Mouse (Mus musculus): Measurements from ENCODE around the gene Washc2. TPM values are rescaled to one million over a fixed set of nuclear protein-coding genes. Genes with fewer than 3 reads are reported as not detected.
A peak's percentile ranks its signal among the peaks of the same experiment; 100 is the strongest.
"Not testable (repeated sequence)": the region's sequence is repeated elsewhere in the genome, so short reads cannot be mapped to it uniquely, and the experiment has no call there.

Gene Washc2
- polyA plus RNA-seq, 1 experiment, result 50.0 TPM

DNA sequence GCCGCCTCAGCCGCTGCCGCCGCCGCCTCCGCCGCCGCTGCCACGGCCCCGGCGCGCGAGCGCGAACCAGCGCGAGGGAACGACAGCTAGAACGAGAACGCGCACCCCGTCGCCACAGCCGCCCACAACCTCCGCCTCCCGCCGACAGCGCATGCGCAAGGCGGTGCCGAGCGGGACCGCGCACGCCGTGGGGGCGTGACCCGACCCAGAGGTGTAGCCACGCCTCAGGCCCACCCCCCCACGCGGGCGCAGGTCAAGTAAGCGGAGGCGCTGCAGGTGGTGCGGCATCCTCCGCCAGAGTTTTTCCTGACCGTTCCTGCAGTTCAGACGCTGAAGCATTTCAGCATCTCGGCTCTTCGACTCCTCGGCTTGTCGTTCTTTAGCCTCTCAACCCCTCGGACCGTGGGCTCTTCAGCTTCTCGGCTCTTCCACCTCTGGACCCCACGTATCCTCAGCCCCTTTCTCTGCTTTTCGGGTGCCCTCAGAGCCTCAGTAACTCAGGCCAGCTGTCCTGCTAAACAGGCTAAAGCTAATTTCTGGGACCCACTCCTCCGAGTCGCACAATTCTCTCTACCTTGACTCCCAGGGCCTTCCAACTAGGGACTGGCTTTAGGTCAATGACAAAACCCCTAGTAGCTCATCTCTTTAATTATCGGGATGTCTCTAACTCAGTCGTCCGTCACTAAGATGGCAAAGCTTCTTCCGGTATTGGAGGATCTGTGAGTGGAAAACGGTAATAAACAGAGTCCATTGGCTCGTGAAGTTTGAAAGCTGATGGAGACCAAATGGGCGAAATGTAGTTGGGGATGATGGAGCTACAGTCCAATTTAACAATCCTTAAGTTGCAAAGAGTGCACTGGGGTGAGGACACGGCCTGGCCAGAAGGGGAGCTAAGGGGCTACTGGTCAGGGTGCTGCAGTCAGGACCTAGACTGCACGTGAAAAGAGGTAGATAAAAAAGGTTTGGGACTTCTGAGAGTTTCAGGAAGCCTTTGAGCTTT, 14.1 kb upstream of the Washc2 start, which contains the start of gene Tmcc1:
TSS of gene Tmcc1 (minus strand) at position 93 of the 1,000 bp plus-strand sequence.
- TF ChIP-seq CTCF (IDR thresholded peaks at IDR 0.05; ENCODE audit: borderline replicate concordance, insufficient read depth, low read length), result peak; percentile 3; the same call in 1 of the 2 replicates
- TF ChIP-seq POLR2A (IDR thresholded peaks at IDR 0.05; ENCODE audit: low read depth, low read length), result peak; percentile 71
- Histone ChIP-seq H3K4me3 (ENCODE audit: insufficient read depth, low read length) (peak within 1 kb of the TSS; percentile 82), H3K4me1 (ENCODE audit: control insufficient read depth, insufficient read depth, low read length) (no peaks in the 10 kb centered on the region; the same call in none of the 2 replicates), H3K27ac (ENCODE audit: insufficient read depth, low read length) (no peak within 1 kb of the TSS)

GRCm38 (mm10) chr6:116195811-116196210, 12.0 kb upstream of the Washc2 start:
- no peaks in the 10 kb centered on the region; the same call in 1 of the 2 replicates for H3K4me1 ChIP-seq (ENCODE audit: control insufficient read depth, insufficient read depth, low read length)
- no peak overlapping the region for H3K27ac ChIP-seq (ENCODE audit: insufficient read depth, low read length)
- no peak overlapping the region for H3K4me3 ChIP-seq (ENCODE audit: insufficient read depth, low read length)
- TF ChIP-seq POLR2A (IDR thresholded peaks at IDR 0.05; ENCODE audit: low read depth, low read length) (no peak), CTCF (IDR thresholded peaks at IDR 0.05; ENCODE audit: borderline replicate concordance, insufficient read depth, low read length) (no peak)

- TF ChIP-seq CTCF (IDR thresholded peaks at IDR 0.05; ENCODE audit: borderline replicate concordance, insufficient read depth, low read length), result peak; percentile 26; the same call in 1 of the 2 replicates
- TF ChIP-seq POLR2A (IDR thresholded peaks at IDR 0.05; ENCODE audit: low read depth, low read length), result no peak
- H3K4me1 ChIP-seq (ENCODE audit: control insufficient read depth, insufficient read depth, low read length), result no peaks in the 10 kb centered on the region; the same call in 1 of the 2 replicates
- no peak overlapping the region for H3K27ac ChIP-seq (ENCODE audit: insufficient read depth, low read length)
- no peak overlapping the region for H3K4me3 ChIP-seq (ENCODE audit: insufficient read depth, low read length)
These were observed 9.7 kb upstream of the Washc2 start for GRCm38 (mm10) chr6:116198173-116198572.

DNA sequence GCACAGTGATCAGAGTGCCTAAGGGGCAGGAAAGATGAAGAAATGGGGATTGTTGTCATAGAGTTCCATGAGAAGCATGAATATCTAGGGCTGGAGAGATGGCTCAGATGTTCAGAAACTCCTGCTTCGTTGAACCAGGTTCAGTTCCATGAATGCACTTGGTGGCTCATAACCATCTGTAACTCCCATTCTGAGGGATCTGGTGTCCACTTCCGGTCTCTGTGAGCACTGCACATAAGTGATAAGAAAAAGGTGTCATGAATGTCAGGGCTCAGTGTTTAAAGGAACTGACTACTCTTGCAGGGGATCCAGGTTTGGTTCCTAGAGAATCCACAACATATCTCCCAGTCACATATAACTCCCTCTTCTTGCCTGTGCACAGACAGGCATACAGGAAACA, 8.2 kb upstream of the Washc2 start:
- Histone ChIP-seq H3K27ac (ENCODE audit: insufficient read depth, low read length) (no peak overlapping the region), H3K4me1 (ENCODE audit: control insufficient read depth, insufficient read depth, low read length) (no peaks in the 10 kb centered on the region), H3K4me3 (ENCODE audit: insufficient read depth, low read length) (no peak overlapping the region)
- TF ChIP-seq POLR2A (IDR thresholded peaks at IDR 0.05; ENCODE audit: low read depth, low read length) (no peak), CTCF (IDR thresholded peaks at IDR 0.05; ENCODE audit: borderline replicate concordance, insufficient read depth, low read length) (no peak)

DNA sequence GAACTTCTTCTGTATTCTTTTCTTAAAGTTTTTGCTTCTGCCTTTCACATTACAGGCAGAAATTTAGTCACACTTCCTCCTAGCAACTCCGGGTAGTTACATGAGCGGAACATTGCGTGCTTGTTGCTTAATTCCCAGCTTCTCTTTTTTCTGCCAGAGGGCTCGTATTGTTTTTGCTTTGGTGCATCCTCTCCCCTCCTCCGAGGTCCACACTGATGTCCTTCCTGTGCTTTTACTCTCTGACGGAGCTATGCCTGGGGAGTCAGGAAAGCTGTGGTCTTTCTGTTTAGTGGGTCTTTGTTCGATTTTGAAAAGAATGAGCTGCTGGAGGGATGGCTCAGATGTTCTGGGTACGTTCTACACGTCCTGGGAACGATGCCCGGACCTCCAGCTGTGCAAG, 19.9 kb downstream of the Washc2 start:
- Histone ChIP-seq H3K4me3 (ENCODE audit: insufficient read depth, low read length) (no peak overlapping the region), H3K4me1 (ENCODE audit: control insufficient read depth, insufficient read depth, low read length) (no peaks in the 10 kb centered on the region), H3K27ac (ENCODE audit: insufficient read depth, low read length) (no peak overlapping the region)
- no peak for TF ChIP-seq CTCF (IDR thresholded peaks at IDR 0.05; ENCODE audit: borderline replicate concordance, insufficient read depth, low read length)
- TF ChIP-seq POLR2A (IDR thresholded peaks at IDR 0.05; ENCODE audit: low read depth, low read length), result no peak

DNA sequence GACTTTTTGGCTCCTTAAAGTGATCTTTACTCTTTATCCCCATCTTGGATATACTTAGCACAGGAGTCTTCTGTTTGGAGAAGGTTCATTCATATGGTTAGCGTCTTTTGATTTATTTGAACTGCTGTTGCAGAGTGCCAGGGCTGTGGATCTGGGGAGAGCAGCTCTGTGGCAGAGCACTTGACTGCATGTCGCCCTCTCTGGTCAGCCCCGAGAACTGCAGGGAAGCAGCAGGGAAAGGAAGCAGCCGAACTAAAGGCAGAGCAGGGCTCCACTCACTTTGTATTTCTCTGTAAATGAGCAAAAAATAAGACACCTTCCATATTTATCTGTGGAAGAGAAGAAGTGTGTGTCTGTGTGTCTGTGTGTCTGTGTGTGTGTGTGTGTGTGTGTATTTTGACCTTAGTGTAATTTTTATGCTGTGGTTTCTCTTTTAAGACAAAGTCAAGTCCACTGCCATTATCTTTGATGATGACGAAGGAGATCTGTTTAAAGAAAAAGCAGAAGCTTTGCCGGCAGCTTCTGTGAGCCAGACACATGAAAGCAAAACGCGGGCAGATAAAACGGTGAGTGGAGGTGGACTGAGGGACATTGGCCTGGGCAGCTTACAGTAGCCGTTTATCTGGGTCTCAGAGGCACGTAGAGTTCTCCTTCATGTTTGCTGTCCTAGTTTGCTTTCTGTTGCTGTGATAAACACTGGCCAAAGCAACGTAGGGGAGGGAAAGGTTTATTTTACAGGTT, 21.1 kb downstream of the Washc2 start:
- Histone ChIP-seq H3K27ac (ENCODE audit: insufficient read depth, low read length) (no peak overlapping the region), H3K4me3 (ENCODE audit: insufficient read depth, low read length) (no peak overlapping the region), H3K4me1 (ENCODE audit: control insufficient read depth, insufficient read depth, low read length) (no peaks in the 10 kb centered on the region)
- peak; percentile 93 for TF ChIP-seq CTCF (IDR thresholded peaks at IDR 0.05; ENCODE audit: borderline replicate concordance, insufficient read depth, low read length)
- TF ChIP-seq POLR2A (IDR thresholded peaks at IDR 0.05; ENCODE audit: low read depth, low read length), result no peak

- not testable (repeated sequence) for H3K4me1 ChIP-seq (ENCODE audit: control insufficient read depth, insufficient read depth, low read length); H3K4me3 ChIP-seq (ENCODE audit: insufficient read depth, low read length); H3K27ac ChIP-seq (ENCODE audit: insufficient read depth, low read length)
These were observed 27.0 kb downstream of the Washc2 start for GRCm38 (mm10) chr6:116234821-116235220.

DNA sequence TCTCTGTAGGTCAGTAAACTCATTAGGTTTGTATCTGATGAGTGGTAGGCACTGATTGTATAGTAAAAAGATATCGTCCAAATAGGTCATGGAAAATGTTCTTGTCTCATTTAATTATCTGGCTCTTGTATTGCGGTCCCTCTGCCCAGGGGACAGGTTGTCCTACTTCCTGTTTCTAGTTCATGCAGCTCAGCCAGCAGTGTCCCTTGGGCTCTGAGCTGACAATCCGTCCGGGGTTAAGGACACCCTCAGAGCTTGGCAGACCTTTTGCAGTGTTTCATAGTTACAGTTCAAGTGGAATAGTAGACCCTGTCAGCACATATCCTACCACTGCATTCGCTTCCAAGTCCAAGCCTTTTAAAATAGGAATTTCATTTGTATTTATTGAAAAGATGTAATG, 27.5 kb downstream of the Washc2 start:
- TF ChIP-seq CTCF (IDR thresholded peaks at IDR 0.05; ENCODE audit: borderline replicate concordance, insufficient read depth, low read length), result no peak
- TF ChIP-seq POLR2A (IDR thresholded peaks at IDR 0.05; ENCODE audit: low read depth, low read length), result no peak

DNA sequence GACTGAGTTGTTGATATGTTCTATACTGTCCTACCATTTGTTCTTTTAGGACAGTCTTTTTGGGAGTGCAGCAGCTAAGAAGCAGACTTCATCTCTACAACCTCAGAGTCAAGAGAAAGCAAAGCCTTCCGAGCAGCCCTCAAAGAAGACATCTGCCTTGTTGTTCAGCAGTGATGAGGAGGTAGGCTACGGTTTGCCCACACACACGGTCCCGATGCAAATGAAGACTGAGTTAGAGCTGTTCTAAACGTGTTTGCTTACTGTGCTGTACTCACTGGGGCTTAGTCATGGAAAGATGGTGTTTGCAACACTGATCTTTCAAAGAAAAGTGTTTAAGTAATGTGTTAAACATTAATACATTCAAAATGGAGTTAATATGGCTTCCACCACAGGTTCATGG, 30.2 kb downstream of the Washc2 start:
- TF ChIP-seq POLR2A (IDR thresholded peaks at IDR 0.05; ENCODE audit: low read depth, low read length) (no peak), CTCF (IDR thresholded peaks at IDR 0.05; ENCODE audit: borderline replicate concordance, insufficient read depth, low read length) (no peak)
- H3K27ac ChIP-seq (ENCODE audit: insufficient read depth, low read length), result no peak overlapping the region

More for the DNA sequence above, 27.5 kb downstream of the Washc2 start:
- Histone ChIP-seq H3K27ac (ENCODE audit: insufficient read depth, low read length) (no peak overlapping the region), H3K4me3 (ENCODE audit: insufficient read depth, low read length) (no peak overlapping the region), H3K4me1 (ENCODE audit: control insufficient read depth, insufficient read depth, low read length) (peaks cover 2% of the 10 kb centered on the region; the same call in 1 of the 2 replicates)

More for the DNA sequence above, 30.2 kb downstream of the Washc2 start:
- no peak overlapping the region for H3K4me3 ChIP-seq (ENCODE audit: insufficient read depth, low read length)
- peaks cover 3% of the 10 kb centered on the region; the same call in 1 of the 2 replicates for H3K4me1 ChIP-seq (ENCODE audit: control insufficient read depth, insufficient read depth, low read length)

Data from embryonic fibroblast, embryonic 13.5 days (primary cell).